Mouse (Mus musculus): ENCODE results near the gene Mfsd6. TPM values are rescaled to one million over a fixed set of nuclear protein-coding genes. Genes with fewer than 3 reads are reported as not detected.

Mfsd6 gene
- polyA plus RNA-seq, 1 experiment from 2014 or later = 0.79 TPM

DNA sequence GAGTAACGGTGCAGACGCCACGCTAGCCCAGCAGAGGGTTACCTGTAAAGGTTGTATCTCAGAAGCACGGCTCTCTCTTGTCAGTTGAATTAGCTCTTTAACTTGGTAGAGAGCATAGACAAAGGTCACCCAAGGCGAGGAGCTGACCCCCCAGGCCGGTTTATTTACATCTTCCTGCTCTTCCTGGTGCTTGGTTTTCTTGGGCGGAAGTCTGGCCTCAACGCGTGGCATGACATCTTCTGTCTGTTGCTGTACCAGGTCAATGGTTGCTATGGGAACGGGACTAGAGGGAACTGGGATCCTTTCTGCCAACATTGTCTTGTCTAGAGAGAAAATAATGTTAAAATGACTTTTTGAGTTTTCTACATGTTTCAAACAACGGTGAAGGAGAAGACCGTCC is 66.5 kb downstream of the Mfsd6 start:
- ATAC-seq (ENCODE audit: insufficient number of reproducible peaks, insufficient read depth, low FRiP score, low TSS enrichment, low read depth) = no peak
- H3K36me3 ChIP-seq = no peaks in the 10 kb centered on the region
- 74% methylated on average over 12 of the region's 12 CpGs for WGBS
- no peaks in the 10 kb centered on the region for H3K9me3 ChIP-seq
- peak overlapping the region; percentile 62; the same call in 1 of the 2 replicates for H3K27ac ChIP-seq
- peaks cover 18% of the 10 kb centered on the region for H3K4me1 ChIP-seq (replicated peaks)
- H3K4me3 ChIP-seq (replicated peaks) = no peak overlapping the region
- H3K9ac ChIP-seq (replicated peaks) = no peak overlapping the region
- H3K27me3 ChIP-seq = no peaks in the 10 kb centered on the region
- no peak overlapping the region for H3K4me2 ChIP-seq

DNA sequence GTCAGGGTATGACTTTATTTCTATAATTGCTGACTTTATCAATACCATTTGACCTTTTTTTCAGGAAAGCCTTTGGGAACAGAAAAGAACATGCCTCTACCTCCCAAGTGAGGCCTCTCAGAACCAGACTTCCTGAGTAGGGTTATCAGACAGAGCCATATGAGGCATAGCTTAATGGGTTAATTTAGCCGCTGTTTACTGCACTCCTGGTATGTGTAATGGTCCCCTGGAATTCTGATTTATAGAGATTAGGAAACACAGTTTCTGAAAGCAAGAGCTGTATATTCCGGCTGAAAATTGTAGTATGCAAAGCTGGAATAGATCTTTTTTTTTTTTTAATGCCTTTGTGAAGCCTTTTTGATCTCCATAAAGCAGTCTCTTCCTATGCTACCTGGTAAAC is 67.0 kb downstream of the Mfsd6 start:
- H3K9ac ChIP-seq (replicated peaks) = no peak overlapping the region
- WGBS = 24% methylated on average over 2 of the region's 2 CpGs
- no peaks in the 10 kb centered on the region for H3K27me3 ChIP-seq
- H3K4me1 ChIP-seq (replicated peaks) = peaks cover 18% of the 10 kb centered on the region
- no peaks in the 10 kb centered on the region for H3K36me3 ChIP-seq
- H3K4me2 ChIP-seq = no peak overlapping the region
- ATAC-seq (ENCODE audit: insufficient number of reproducible peaks, insufficient read depth, low FRiP score, low TSS enrichment, low read depth) = no peak; the same call in 1 of the 2 replicates
- H3K9me3 ChIP-seq = no peaks in the 10 kb centered on the region
- no peak overlapping the region for H3K4me3 ChIP-seq (replicated peaks)
- H3K27ac ChIP-seq = peak overlapping the region; percentile 62; the same call in 1 of the 2 replicates

DNA sequence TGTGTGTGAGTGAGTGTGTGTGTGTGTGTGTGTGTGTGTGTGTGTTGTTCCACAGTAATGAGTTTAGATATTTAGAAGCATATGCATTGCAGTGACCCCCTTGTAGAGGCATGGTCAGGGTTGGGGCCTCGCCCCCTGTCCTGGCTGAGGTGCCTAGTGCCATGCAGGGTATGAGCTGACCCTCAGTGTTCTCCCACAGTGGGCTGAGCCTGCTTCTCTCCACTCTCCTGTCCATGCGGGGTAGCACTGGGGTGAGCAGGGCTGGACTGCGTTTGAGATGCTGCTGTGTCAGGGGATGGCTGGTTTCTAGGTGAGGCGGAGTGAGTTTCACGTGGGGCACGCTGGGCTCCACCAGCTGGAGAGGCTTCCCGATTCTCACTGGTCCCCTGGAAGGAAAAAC is 69.1 kb downstream of the Mfsd6 start:
- no peak overlapping the region for H3K9ac ChIP-seq (replicated peaks)
- WGBS = 78% methylated on average over 7 of the region's 7 CpGs
- H3K4me2 ChIP-seq = no peak overlapping the region
- H3K36me3 ChIP-seq = no peaks in the 10 kb centered on the region
- no peaks in the 10 kb centered on the region for H3K27me3 ChIP-seq
- no peak overlapping the region for H3K4me3 ChIP-seq (replicated peaks)
- H3K9me3 ChIP-seq = no peaks in the 10 kb centered on the region
- no peak for ATAC-seq (ENCODE audit: insufficient number of reproducible peaks, insufficient read depth, low FRiP score, low TSS enrichment, low read depth)
- no peak overlapping the region for H3K27ac ChIP-seq
- H3K4me1 ChIP-seq (replicated peaks) = peaks cover 18% of the 10 kb centered on the region

- Histone ChIP-seq H3K27me3 (no peaks in the 10 kb centered on the region), H3K9ac (replicated peaks) (no peak overlapping the region), H3K9me3 (no peaks in the 10 kb centered on the region), H3K27ac (no peak overlapping the region), H3K36me3 (peaks cover 11% of the 10 kb centered on the region), H3K4me3 (replicated peaks) (no peak overlapping the region), H3K4me1 (replicated peaks) (peaks cover 15% of the 10 kb centered on the region), H3K4me2 (no peak overlapping the region)
- 79% methylated on average over 4 of the region's 4 CpGs for WGBS
- ATAC-seq (ENCODE audit: insufficient number of reproducible peaks, insufficient read depth, low FRiP score, low TSS enrichment, low read depth) = no peak
Observed at GRCm38 (mm10) chr1:52655153-52655552, 72.1 kb downstream of the Mfsd6 start.

DNA sequence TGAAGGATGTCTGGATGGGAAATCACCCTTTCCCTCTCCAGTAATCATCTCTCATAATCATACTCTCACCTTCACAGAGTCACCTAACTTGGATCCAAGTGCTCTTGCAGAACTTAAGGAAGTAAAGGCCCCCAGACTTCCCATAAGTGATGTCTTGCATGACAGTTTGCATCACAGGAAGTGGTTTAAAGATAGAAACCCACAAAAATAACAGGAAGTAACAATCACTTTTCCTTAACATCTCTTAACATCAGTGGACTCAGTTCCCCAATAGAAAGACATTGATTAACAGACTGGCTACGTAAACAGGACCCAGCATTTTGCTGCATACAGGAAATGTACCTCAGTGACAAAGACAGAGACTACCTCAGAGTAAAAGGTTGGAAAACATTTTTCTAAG is 73.9 kb downstream of the Mfsd6 start:
- WGBS = 75% methylated on average over 1 of the region's 1 CpGs
- no peaks in the 10 kb centered on the region for H3K9me3 ChIP-seq
- no peak overlapping the region for H3K4me3 ChIP-seq (replicated peaks)
- H3K27ac ChIP-seq = peak overlapping the region; percentile 72; the same call in 1 of the 2 replicates
- no peak overlapping the region for H3K9ac ChIP-seq (replicated peaks)
- H3K4me1 ChIP-seq (replicated peaks) = peaks cover 11% of the 10 kb centered on the region
- H3K4me2 ChIP-seq = no peak overlapping the region
- no peaks in the 10 kb centered on the region for H3K27me3 ChIP-seq
- ATAC-seq (ENCODE audit: insufficient number of reproducible peaks, insufficient read depth, low FRiP score, low TSS enrichment, low read depth) = no peak
- peaks cover 26% of the 10 kb centered on the region for H3K36me3 ChIP-seq

GRCm38 (mm10) chr1:52652601-52653253 is 74.5 kb downstream of the Mfsd6 start:
- Histone ChIP-seq H3K9ac (replicated peaks) (no peak overlapping the region), H3K9me3 (no peaks in the 10 kb centered on the region), H3K27ac (peak overlapping the region; percentile 72), H3K4me1 (replicated peaks) (peaks cover 7% of the 10 kb centered on the region), H3K4me3 (replicated peaks) (no peak overlapping the region), H3K36me3 (peaks cover 26% of the 10 kb centered on the region), H3K4me2 (no peak overlapping the region), H3K27me3 (no peaks in the 10 kb centered on the region)
- WGBS = 45% methylated on average over 3 of the region's 3 CpGs
- ATAC-seq (ENCODE audit: insufficient number of reproducible peaks, insufficient read depth, low FRiP score, low TSS enrichment, low read depth) = peak; percentile 95

- H3K27me3 ChIP-seq = no peaks in the 10 kb centered on the region
- 83% methylated on average over 5 of the region's 5 CpGs for WGBS
- ATAC-seq (ENCODE audit: insufficient number of reproducible peaks, insufficient read depth, low FRiP score, low TSS enrichment, low read depth) = no peak
- no peaks in the 10 kb centered on the region for H3K9me3 ChIP-seq
- H3K4me3 ChIP-seq (replicated peaks) = no peak overlapping the region
- peaks cover 7% of the 10 kb centered on the region for H3K4me1 ChIP-seq (replicated peaks)
- no peak overlapping the region for H3K9ac ChIP-seq (replicated peaks)
- H3K4me2 ChIP-seq = no peak overlapping the region
- peaks cover 46% of the 10 kb centered on the region for H3K36me3 ChIP-seq
- no peak overlapping the region for H3K27ac ChIP-seq
Observed at GRCm38 (mm10) chr1:52650066-52650465, 77.2 kb downstream of the Mfsd6 start.

- Histone ChIP-seq H3K36me3 (peaks cover 48% of the 10 kb centered on the region), H3K9ac (replicated peaks) (no peak overlapping the region), H3K4me3 (replicated peaks) (no peak overlapping the region), H3K4me1 (replicated peaks) (peaks cover 7% of the 10 kb centered on the region), H3K4me2 (no peak overlapping the region), H3K9me3 (no peaks in the 10 kb centered on the region), H3K27ac (no peak overlapping the region), H3K27me3 (no peaks in the 10 kb centered on the region)
- WGBS = 83% methylated on average over 11 of the region's 11 CpGs
- ATAC-seq (ENCODE audit: insufficient number of reproducible peaks, insufficient read depth, low FRiP score, low TSS enrichment, low read depth) = 0 out of 2 replicates have a peak, but pooled peaks have one; percentile 43
Observed at GRCm38 (mm10) chr1:52648153-52649027, 78.9 kb downstream of the Mfsd6 start.

DNA sequence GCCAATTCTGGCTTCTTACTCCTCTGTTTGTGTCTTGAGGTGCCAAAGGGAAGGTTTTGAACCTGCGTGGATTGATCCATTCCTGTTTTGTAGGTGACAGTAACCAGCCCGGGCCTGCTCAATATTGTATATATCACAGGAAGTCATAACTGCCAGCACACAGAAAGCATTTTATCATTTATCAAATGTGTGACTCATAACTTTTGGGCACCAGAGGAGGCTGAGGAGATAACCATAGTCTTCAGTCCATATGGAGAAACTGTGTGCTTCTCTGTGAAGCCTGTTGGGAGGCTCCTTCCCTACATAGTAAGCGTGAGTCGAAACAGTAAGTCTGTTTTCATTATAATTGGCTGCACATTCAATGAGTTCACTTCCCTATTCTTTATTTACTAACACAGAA is 86.5 kb downstream of the Mfsd6 start:
- Histone ChIP-seq H3K4me1 (replicated peaks) (no peaks in the 10 kb centered on the region), H3K27ac (no peak overlapping the region), H3K36me3 (peaks cover 50% of the 10 kb centered on the region), H3K4me3 (replicated peaks) (no peak overlapping the region), H3K9ac (replicated peaks) (no peak overlapping the region), H3K9me3 (no peaks in the 10 kb centered on the region), H3K27me3 (no peaks in the 10 kb centered on the region), H3K4me2 (no peak overlapping the region)
- no peak for ATAC-seq (ENCODE audit: insufficient number of reproducible peaks, insufficient read depth, low FRiP score, low TSS enrichment, low read depth)
- WGBS = 88% methylated on average over 4 of the region's 4 CpGs

- no peak for ATAC-seq (ENCODE audit: insufficient number of reproducible peaks, insufficient read depth, low FRiP score, low TSS enrichment, low read depth)
- no peak overlapping the region for H3K4me3 ChIP-seq (replicated peaks)
- H3K36me3 ChIP-seq = peaks cover 46% of the 10 kb centered on the region
- H3K9ac ChIP-seq (replicated peaks) = no peak overlapping the region
- no peaks in the 10 kb centered on the region for H3K9me3 ChIP-seq
- WGBS = 86% methylated on average over 6 of the region's 6 CpGs
- no peak overlapping the region for H3K27ac ChIP-seq
- H3K4me1 ChIP-seq (replicated peaks) = no peaks in the 10 kb centered on the region
- no peak overlapping the region for H3K4me2 ChIP-seq
- H3K27me3 ChIP-seq = no peaks in the 10 kb centered on the region
Observed at GRCm38 (mm10) chr1:52640266-52640665, 87.0 kb downstream of the Mfsd6 start.

- H3K36me3 ChIP-seq = peaks cover 46% of the 10 kb centered on the region
- H3K4me2 ChIP-seq = no peak overlapping the region
- no peak overlapping the region for H3K9ac ChIP-seq (replicated peaks)
- no peak for ATAC-seq (ENCODE audit: insufficient number of reproducible peaks, insufficient read depth, low FRiP score, low TSS enrichment, low read depth)
- H3K27ac ChIP-seq = no peak overlapping the region
- no peak overlapping the region for H3K4me3 ChIP-seq (replicated peaks)
- no peaks in the 10 kb centered on the region for H3K9me3 ChIP-seq
- WGBS = 90% methylated on average over 7 of the region's 7 CpGs
- H3K4me1 ChIP-seq (replicated peaks) = no peaks in the 10 kb centered on the region
- no peaks in the 10 kb centered on the region for H3K27me3 ChIP-seq
Observed at GRCm38 (mm10) chr1:52639090-52639489, 88.2 kb downstream of the Mfsd6 start.

All from limb, embryonic 12.5 days (tissue).